Mouse (Mus musculus): Measurements from ENCODE around the gene Wdpcp.

DNA sequence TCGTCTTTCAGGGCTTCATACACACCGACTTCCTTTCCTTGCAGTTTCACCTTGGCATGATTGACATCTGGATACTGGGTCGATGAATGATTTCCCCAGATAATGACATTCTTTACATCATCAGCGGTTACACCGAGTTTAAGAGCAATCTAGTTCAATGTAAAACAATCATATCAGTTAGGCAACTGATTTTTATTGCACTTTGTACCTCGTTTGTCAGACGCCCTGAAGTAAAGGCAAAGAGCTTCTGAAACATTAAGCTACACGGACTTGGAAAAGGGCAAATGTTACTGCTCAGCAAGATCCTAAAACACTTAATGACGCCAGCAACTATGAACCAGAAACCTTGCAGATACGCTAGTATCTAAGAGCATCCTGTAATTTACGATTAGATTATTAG is 12.3 kb upstream of the Wdpcp start:
- no peak for TF ChIP-seq POLR2A (IDR thresholded peaks at IDR 0.05; ENCODE audit: borderline replicate concordance, low read depth, low read length)
- no peak for TF ChIP-seq CTCF (IDR thresholded peaks at IDR 0.05; ENCODE audit: low read depth, low read length)

All from bone marrow macrophage, adult 2 months (primary cell).